ENCODE assay signal across 1 mouse cellular context in genomic region chr10:81641978-81642647, GRCm38 (mm10).
TF ChIP-seq lines count a peak whose summit lies in the region.

No protein-coding gene starts in this region.

TF ChIP-seq in C2C12, 6 proteins besides CTCF, POLR2A, EP300 and RAD21:
- no peak for TF ChIP-seq FOSL1 (IDR thresholded peaks at IDR 0.05; ENCODE audit: insufficient read depth, low read length, poor library complexity, severe bottlenecking)
